Mouse (Mus musculus) MEL-GATA-1-ER (cell line): ENCODE data around the gene Sdf4.
A peak's percentile ranks its signal among the peaks of the same experiment; 100 is the strongest.

Experiments used
- DNase-seq: peaks from one replicate; pipeline ENCODE4 v3.0.0-alpha.2; 2012; ENCODE audit warnings: low read depth; ENCODE audit errors: extremely low read depth

Gene Sdf4

DNA sequence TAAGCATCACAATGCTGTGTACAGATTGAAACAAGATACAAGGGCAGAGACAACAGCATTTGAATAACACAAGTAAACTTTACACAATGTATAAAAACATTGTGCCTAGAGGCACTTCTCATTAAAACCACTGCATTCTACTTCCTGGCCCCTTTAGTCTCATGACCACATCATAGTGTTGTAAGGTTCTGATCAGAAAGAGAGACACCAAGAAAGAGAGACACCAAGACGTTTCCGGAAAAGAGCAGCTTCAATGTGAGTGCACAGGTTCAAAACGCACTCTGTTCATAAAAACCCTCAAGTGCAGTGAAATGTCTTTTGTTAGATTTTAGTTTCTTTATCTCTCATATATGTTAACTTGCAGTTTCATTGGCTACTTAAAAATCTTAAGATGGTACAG lies 11.4 kb downstream of the Sdf4 start:
- DNase-seq = no peak

DNA sequence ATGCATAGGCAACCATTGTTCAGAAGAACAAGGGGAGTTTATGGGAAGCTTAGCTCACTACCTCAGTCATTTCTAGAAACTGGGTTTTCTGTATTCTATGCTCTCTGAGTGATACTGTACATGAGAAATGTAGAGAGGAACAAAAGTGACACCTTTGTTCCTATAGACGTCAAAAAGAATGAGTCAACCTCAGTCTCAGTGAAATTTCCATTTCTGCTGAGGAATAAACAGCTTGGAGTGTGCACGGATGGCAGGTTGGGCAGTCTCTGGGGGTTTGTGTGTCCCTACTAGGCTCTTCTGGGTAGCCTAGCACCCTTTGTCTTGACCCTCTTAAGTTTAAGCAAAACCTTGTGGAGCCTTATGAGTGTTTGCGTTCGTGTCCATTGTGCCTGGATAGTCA lies 15.7 kb downstream of the Sdf4 start:
- DNase-seq = no peak

DNA sequence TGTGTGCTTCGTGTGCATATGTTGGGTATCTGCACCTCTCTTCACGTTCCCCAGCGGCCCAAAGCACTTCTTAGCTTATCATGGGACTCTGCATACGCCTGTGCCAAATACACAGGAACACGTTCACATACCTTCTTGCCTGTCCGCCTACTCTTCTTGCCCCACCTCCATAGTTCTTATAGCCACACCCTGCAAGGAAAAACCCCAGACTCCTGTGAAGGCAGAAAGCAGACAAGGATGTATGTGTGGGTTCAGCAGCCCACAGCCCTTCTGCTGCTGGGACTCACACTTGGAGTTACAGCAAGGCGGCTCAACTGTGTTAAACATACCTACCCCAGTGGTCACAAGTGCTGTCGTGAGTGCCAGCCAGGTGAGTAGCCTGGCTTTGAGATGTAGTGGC lies 21.0 kb downstream of the Sdf4 start, which contains the start of gene Tnfrsf4:
Tnfrsf4 (plus strand) TSS at position 207 of the 400 bp plus-strand sequence.
- no peak for DNase-seq

DNA sequence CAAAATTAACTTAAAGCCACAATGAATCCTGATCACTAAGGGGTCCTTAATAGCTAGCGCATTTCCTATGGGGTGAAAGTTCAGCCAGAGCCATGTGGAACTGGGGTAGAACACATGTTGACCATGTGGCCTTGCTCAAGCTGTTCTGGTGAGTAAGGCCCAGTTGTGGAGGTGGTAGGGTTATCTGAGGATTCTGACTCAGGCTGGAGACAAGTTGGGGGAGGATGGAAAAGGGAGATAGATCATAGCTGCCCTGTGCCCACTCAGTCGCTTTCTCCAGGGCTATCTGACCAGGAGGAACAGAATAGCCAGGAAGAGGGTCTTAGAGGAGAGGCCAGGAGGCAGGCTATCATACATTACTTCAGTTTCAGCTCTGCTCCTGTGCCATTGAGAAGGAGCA lies 21.8 kb downstream of the Sdf4 start:
- no peak for DNase-seq

DNA sequence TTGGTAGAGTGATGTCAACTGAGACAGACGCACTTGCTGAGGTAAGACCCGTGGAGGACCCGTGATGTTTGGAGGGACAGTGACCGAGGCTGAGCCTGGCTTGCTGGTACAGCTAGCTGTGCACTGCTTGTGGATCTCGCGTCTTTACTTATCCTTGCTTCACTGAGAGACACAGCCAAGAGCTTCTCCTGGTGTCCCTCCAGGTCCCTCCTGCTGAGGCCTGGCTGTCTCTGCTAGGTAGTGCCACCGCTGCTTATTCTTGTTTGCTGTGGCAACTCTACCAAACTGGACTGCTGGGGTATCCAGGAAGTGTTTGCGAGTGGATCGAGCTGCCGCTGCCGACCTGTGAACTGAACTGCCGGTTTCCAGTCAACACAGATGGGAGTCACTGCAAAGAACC lies 27.1 kb downstream of the Sdf4 start:
- no peak for DNase-seq

DNA sequence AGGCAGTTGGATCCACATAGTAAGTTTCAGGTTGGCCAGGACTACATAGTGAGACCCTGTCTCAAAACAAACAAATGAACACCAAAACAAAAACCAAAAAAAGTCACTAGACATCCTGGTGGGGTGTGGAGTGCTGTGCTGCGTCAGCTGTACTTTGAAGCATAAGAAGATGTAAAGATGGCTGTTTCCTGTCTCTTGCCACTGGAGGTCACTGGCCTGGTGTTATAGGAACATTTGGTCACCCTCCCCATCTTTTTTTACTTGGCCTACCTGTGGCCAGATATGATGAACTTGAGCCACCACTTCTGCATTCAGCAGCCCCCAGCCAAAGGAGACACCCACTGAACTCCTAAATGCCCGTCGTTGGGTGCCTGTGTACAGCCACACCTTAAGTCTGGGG lies 28.7 kb downstream of the Sdf4 start:
- no peak for DNase-seq

DNA sequence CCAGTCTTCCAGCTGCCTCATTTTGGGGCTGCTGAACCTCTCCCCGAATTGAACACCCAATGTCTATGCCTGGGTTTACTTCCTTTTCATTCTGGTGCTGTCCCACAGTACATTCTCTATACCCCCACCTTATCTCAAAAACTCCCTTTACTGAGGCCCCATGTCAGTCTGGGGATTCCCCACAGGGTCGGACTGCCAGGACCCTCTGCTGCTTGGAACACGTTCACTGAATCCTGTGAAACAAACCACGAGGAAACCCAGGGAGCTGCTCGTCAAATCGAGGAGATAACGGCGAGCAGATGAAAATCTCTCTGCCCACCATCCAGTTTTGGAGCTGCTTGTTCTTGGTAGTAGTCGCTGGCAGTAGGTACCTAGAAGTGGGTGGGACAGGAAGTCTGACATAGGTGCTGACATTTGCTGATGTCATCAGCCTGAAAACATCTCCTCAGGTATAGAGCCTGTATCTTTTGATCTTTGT lies 29.3 kb downstream of the Sdf4 start:
- no peak for DNase-seq

DNA sequence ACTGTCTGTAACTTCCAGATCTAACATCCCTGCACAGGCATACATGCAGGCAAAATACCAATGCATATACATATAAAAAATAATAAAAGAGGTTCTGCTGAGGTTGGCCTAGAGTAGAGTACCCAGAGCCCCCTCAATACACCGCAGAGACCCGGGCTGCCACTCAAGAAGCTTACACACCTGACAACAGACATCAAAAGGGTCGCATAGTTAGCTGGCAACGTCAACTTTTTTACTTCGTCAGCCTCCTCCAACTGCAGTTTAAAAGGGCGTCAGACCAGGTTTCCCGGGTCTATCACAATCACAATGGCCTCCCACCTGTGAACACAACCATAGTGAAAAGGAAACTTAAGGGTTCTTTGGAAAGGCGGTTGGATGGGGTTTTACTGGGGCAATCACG lies 30.8 kb downstream of the Sdf4 start:
- no peak for DNase-seq

DNA sequence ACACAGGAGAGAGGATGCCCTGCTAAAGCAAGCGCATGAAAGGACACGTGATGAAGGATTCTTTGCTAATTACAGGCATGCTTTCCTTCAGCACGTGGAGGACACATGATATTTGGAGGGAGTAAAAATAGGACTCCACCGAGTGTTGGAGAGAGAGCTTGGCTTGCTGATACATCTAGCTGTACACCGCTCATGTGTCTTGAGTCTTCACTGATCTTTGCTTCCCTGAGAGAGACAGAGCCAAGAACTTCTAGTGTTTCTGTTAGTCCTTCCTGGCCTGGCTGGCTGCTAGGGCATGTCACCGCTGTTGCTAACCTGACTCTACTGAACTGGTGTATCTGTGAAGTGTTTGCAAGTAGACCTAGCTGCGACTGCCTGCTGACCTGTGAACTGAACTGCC lies 31.5 kb downstream of the Sdf4 start:
- no peak for DNase-seq

DNA sequence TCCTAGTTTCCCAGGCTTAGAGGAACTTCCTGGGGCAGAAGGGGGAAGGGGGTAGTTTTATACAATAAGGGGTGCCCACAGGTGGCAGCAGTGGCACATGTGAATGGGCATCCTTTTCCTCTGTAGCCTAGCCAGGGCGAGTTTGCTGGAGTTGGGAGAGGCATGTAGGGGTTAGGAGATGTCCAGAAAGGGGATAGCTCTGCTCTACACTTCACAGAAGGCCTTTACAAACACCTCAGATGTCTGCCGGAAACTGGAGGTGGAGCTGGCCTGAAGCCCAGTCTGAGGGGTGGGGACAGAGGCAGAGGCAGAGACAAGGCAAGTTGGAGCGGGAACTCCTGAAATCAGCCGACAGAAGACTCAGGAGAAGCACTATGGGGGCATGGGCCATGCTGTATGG lies 33.3 kb downstream of the Sdf4 start, which contains the start of gene Tnfrsf18:
Tnfrsf18 (plus strand) TSS at position 152 of the 400 bp plus-strand sequence.
- peak; percentile 56 for DNase-seq

DNA sequence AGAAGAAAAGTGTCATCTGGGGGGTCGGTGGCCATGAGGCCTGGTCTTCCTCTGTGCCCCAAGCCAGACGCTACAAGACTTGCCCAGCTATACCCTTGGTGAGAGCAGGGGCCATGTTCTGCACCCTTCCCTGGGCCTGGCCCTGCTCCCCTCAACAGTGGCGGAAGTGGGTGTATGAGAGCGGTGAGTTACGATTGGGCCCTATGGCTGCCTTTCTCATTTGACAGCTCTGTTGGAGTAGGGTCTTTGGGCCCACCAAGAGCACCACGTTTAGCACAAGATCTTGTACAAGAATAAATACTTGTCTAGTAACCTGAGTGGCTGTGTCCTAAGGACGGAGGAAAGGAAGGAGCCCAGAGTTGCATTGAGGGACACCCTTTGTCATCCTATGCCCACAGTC lies 35.9 kb downstream of the Sdf4 start:
- no peak for DNase-seq

DNA sequence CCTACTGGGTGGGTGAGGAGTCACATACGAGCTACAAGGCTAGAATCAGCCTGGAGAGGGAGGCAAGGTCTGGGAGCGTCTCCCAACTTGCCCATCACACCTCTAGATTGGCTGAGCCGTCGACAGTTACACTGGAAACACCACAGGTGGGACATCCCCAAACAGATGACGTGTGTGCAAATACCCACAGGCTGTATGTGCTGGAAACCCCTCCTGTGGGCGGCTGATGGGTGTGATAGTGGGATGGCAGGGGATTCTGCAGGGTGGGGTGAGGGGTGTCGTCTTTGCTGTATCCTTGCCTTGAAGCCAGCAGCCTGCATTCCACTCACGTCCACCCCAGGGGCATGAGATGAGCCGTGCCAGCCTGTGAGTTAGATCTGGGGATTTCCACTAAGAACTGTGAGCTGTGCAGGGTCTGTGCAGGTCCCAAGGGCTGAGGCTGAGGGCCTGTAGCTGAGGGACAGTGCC lies 38.0 kb downstream of the Sdf4 start:
- DNase-seq = no peak

DNA sequence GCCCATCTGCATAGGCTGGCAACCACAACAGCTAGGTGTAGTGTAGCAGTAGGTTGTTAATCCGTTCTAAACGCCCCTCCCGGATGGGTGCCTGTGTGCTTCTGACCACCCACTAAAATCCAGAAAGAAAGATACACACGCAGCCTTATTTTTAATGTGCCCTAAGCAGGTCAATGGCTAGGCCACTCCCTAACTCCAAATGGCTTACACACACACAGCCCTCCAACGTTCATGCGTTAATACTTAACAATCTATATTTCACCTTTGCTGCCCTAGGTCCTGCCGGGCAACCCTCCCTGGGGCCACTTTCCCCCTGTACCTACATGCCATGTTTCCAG lies 38.6 kb downstream of the Sdf4 start:
- no peak for DNase-seq

DNA sequence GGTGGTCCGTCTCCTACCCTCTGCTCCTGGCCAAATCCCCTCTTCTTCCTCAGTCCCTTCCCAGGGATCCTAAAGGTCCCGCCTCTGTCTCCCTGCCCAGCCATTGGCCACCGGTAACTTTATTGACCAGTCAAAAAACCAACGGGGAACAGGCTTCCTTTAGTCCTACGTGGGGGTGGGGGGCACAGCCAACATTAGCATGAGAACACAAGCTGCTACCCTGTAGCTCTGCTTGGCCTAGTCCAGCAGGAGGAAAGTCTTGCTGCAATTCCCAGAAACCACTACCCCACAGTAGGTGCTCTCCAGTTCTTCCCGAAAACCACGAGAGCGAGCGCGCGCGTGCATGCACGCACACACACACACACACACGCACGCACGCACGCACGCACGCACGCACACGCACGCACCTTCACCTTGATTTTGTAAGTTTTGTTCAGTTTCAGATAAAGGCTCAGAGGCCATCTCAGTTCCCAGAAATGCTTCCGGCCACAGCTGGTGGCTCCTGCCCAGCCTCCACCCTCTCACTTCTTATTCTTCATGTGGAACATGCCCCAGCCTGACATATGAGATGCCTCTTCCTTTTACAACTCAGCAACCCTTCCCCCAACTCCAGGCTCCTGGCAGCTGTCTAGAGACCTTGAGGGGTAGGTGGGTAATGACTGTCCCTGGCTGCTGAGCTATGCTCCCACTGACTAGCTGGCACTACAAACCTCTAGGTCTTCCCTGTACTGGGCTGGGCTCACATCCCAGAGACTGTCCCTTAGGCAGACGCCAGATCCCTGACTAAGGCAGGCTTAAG lies 39.1 kb downstream of the Sdf4 start:
- DNase-seq = no peak

DNA sequence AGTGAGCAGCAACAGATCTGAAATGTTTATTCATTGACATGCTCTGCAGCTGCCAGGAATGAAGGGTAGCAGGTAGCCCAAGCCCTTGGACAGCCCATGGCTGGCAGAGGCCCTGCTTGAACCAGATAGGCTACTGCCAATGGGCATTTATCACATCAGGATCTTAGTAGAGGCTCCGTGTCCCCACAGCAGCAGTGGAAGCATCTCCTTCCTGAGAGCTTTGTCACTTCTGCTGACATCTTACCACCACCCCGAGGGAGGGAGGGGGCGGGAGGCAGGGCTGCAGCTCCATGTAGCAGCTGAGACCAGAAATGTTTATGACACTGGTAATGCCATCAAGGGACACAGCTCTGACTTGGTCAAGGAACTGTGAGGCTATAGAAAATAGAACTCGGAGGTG lies 40.2 kb downstream of the Sdf4 start:
- no peak for DNase-seq

DNA sequence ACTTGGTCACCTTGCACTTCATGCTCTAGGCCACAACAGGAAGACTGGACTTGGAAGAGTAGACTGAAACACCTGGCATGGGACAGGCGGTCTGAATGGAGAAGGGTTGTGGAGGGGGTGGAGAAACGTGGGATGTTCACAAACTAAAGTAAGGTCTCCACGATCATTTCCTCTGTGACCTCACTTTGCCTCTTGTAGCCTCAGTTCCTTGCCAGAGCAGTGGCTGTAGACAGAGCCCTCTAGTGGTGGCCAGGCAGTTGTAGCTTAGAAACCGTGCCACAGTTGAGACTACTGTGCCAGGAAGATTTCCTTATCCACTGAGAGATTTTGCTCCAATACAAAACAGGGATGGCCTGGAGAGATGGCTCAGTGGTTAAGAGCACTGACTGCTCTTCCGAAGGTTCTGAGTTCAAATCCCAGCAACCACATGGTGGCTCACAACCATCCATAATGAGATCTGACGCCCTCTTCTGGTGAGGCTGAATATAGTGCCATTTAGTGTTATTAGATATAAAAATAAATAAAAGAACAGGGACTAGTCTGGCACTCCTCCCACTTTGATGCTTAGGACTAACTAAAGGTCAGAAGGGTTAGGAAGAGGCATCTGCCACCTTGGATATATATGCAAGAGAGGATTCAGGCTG lies 40.9 kb downstream of the Sdf4 start:
- DNase-seq = peak; percentile 47

DNA sequence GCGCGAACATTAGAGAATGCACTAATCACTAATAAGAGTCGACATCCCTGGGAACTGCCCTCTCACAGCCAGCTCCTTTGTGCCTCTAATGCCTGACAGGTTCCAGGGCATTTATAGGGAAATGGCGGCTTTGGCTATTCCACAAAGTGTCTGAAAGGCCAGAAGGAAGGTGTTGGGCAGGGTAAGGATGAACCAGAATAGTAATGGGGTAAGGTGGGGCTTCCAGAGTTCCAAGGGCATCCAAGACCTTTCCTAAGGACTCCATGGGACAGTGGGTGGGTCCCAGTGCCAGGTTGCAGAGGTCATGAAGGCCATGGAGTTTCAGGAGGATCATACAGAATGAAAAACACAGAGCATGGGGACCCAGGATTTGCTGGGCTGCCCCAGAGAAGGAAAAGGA lies 41.6 kb downstream of the Sdf4 start:
- no peak for DNase-seq

DNA sequence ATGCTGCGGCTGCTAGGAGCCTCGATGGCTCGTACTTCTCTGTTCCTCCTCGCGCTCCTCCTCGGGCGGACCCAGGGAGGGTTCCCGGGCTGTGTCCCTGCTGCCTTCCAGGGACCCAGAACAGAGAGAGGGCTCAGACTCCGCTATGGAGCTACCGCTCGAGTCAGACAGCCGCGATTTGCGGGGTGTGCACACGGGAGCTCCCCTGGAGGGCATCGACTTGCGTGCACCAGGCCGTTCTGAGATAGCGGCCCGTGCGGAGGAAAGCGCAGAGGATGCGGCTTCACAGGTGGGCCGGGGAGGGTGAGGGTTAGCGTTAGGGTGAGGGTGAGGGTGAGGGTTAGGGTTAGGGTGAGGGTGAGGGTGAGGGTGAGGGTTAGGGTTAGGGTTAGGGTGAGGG lies 42.2 kb downstream of the Sdf4 start:
- DNase-seq = no peak

DNA sequence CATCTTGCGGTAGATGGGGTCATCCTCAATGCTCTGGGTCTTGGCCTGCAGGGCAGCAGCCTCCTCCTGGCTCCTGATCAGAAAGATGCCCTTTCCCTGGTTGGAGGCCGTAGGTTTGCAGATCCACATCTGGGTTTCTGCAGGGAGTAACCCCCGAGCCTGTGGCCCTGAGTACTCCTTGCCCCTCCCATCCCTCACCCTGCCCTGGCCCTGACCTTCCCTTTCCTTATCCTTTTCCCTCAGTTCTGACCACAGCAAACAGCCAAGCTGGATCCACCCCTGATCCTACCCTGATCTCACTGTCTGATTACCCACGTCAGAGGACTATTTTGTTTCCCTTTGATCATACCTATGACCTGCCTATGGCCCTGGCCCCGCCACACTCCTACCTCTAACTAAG lies 52.1 kb downstream of the Sdf4 start:
- no peak for DNase-seq

DNA sequence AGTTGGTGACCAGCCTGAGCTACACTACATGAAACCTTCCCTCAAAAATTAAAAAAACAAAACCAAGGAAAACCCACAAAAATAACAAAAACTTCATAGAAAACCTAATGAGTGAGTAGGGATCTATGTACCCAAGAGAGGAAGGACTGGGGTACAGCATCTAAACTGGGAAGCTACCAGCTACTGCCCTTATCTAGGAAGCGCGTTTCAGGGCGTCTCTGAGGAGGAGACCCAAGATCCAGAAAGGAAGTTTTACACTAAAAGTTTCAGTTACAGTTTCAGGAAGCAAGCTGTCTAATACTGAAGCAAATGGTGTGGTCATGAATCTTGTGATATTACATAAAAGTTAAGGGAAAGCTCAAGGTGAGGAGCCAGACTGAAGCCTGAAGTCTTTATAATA lies 57.1 kb downstream of the Sdf4 start:
- DNase-seq = no peak

DNA sequence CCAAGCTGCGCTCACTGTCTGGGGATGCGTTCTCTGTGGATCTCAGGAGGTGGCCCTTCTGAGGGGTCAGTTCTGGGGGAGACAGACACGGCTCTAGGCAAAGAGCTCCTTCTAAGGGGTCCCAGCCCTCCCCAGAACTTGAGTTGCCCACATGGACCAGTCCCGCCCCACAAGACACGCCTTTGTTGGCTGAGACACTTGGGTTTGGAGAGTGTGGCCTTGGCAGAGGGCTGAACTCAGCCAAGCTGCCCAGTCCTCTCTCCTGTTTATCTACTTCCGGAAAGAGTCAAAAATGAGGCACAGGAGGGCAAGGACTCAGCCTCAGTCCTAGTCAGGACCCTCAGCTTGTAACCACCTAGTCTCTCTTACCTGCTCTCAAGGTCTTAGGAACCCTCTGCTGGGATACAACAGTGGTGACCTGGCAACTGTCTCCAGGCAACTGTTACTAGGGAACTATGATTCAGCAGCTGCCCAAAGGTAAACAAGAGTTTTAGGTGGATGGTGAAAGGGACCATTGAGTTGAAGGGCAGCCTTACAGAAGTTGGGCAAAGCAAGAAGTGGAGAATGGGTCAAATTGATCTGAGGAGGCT lies 57.8 kb downstream of the Sdf4 start:
- no peak for DNase-seq

DNA sequence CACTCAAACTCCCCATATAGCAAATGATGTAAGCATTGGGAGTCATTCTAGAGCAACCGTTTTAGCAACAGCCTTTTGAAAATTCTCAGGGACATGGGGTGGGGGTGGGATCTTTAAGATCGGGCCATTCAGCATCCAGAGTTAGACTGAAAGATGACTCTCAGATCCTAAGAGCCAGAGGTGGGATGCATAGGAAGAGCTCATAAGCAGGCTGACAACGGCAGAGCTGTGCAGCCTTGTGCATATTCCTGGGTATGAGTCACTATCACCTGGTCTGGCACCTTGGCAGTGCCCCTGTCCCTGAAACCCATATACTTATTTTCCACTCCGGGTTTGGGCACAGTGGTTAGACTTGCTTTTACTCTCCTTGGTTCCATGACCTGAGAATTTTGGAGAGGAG lies 60.4 kb downstream of the Sdf4 start:
- no peak for DNase-seq

DNA sequence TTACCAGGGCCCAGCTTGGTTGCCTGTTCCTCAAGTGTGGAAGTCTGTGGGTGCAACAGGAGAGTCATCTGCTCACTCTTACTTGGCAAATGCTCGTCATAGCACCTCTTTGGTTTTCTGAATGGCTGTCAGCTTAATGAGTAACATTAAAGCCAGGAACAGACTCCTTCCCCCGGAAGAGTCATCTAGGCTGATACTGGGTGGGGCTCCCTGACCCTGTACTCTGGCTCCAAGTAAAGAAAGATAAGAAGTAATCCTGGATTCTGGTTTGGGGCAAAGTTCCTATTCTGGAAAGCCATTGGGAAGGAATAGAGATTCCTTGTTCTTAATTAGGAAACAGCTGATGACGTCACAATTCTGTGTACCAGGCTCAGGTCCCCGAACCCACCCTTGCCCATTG lies 61.5 kb downstream of the Sdf4 start:
- DNase-seq = no peak
